Mouse (Mus musculus) hindbrain, postnatal 0 days (tissue): ENCODE results near the gene Slc9a5. TPM values are rescaled to one million over a fixed set of nuclear protein-coding genes. Genes with fewer than 3 reads are reported as not detected.

Experiments used
- ATAC-seq: fragments of 200-750 bp; cut with Nextera tagmentation; 2 replicates; pipeline ENCODE4 v1.8.0; 2017; ENCODE audit warnings: mild to moderate bottlenecking, moderate TSS enrichment, moderate library complexity
- DNase-seq: peaks from one replicate; pipeline ENCODE4 v3.0.0-alpha.2; 2015; ENCODE audit warnings: low spot score
- H3K27ac ChIP-seq: fragments of 300-500 bp; sonication (generic); 2 replicates; pipeline ENCODE4 v1.5.1; 2014; ENCODE audit warnings: mild to moderate bottlenecking
- H3K27me3 ChIP-seq: fragments of 300-500 bp; sonication (generic); 2 replicates; pipeline ENCODE4 v1.6.1; 2014; ENCODE audit warnings: low read length, mixed read lengths; ENCODE audit not compliant: insufficient read depth
- H3K36me3 ChIP-seq: fragments of 300-500 bp; sonication (generic); 2 replicates; pipeline ENCODE4 v1.6.1; 2014; ENCODE audit warnings: low read length, mixed read lengths; ENCODE audit not compliant: insufficient read depth
- H3K4me1 ChIP-seq: fragments of 300-500 bp; sonication (generic); 2 replicates; pipeline ENCODE4 v1.6.1; 2014; ENCODE audit warnings: antibody characterized with exemption, low read length, mixed read lengths; ENCODE audit not compliant: insufficient read depth
- H3K4me2 ChIP-seq: fragments of 300-500 bp; sonication (generic); 2 replicates; pipeline ENCODE4 v1.6.1; 2014; ENCODE audit warnings: low read depth, mild to moderate bottlenecking, low read length, moderate library complexity, mixed read lengths
- H3K4me3 ChIP-seq: fragments of 300-500 bp; sonication (generic); 2 replicates; pipeline ENCODE4 v1.5.1; 2014; ENCODE audit warnings: low read length
- H3K9ac ChIP-seq: fragments of 300-500 bp; sonication (generic); replicated peaks from 2 replicates; pipeline ENCODE4 v1.6.1; 2014; ENCODE audit warnings: mild to moderate bottlenecking, low read length, moderate library complexity, mixed read lengths
- H3K9me3 ChIP-seq: fragments of 300-500 bp; sonication (generic); 2 replicates; pipeline ENCODE4 v1.6.1; 2016; ENCODE audit warnings: low read length, mixed read lengths
- CTCF ChIP-seq: IDR thresholded peaks from 2 replicates; pipeline ENCODE4 v1.5.1; 2016; ENCODE audit warnings: antibody characterized with exemption, control low read depth, low read depth
- WGBS: fragments of 180-500 bp; shearing (Covaris S2); extraction: QIAGEN DNeasy Blood & Tissue Kit; methylation state at CpG from one replicate; pipeline ENCODE4 v1.1.7; 2014; 5-methylcytosine and 5-hydroxymethylcytosine counted together
- polyA plus RNA-seq: library from polyadenylated mRNA; unstranded; fragments of >200 nt; fragmentation: Nextera tagmentation; extraction: Ambion mirVana; gene quantifications from 2 replicates; pipeline ENCODE4 v1.2.1, GENCODE M21; 2015
- total RNA-seq: library from RNA; depleted of rRNA; stranded (reverse); fragments of >200 nt; gene quantifications from 2 replicates; pipeline ENCODE4 v1.2.3, GENCODE M21; 2014

Gene Slc9a5
- total and polyA plus RNA-seq, 2 experiments from 2014 or later = 10.6 to 28.6 TPM

GRCm38 (mm10) chr8:105361751-105362702 lies 13.4 kb downstream of the Slc9a5 start:
- no peak for TF ChIP-seq CTCF
- Histone ChIP-seq H3K9me3 (no peaks in the 10 kb centered on the region), H3K4me1 (no peaks in the 10 kb centered on the region), H3K4me3 (no peak overlapping the region), H3K9ac (no peak overlapping the region), H3K36me3 (peaks cover 12% of the 10 kb centered on the region; the same call in 1 of the 2 replicates), H3K27me3 (no peaks in the 10 kb centered on the region), H3K4me2 (no peak overlapping the region), H3K27ac (0 out of 2 replicates have a peak overlapping the region, but pooled peaks have one; percentile 26)
- ATAC-seq (no peak), DNase-seq (peak; percentile 30)
- WGBS = 53% methylated on average over 12 of the region's 12 CpGs

- no peak overlapping the region for H3K4me3 ChIP-seq
- peak; percentile 64 for TF ChIP-seq CTCF
- H3K27ac ChIP-seq = no peak overlapping the region
- no peaks in the 10 kb centered on the region for H3K27me3 ChIP-seq
- no peak overlapping the region for H3K4me2 ChIP-seq
- WGBS = 74% methylated on average over 2 of the region's 2 CpGs
- peak; percentile 46 for DNase-seq
- no peaks in the 10 kb centered on the region for H3K4me1 ChIP-seq
- ATAC-seq = 0 out of 2 replicates have a peak, but pooled peaks have one; percentile 55
- H3K9ac ChIP-seq = no peak overlapping the region
- peaks cover 19% of the 10 kb centered on the region for H3K36me3 ChIP-seq
- H3K9me3 ChIP-seq = no peaks in the 10 kb centered on the region
These were observed 18.5 kb downstream of the Slc9a5 start for GRCm38 (mm10) chr8:105367107-105367506.

- no peak overlapping the region for H3K27ac ChIP-seq
- no peaks in the 10 kb centered on the region for H3K27me3 ChIP-seq
- H3K36me3 ChIP-seq = peaks cover 8% of the 10 kb centered on the region; the same call in 1 of the 2 replicates
- no peak overlapping the region for H3K9ac ChIP-seq
- no peak for TF ChIP-seq CTCF
- 67% methylated on average over 9 of the region's 9 CpGs for WGBS
- DNase-seq (no peak), ATAC-seq (no peak)
- H3K9me3 ChIP-seq = no peaks in the 10 kb centered on the region
- no peak overlapping the region for H3K4me2 ChIP-seq
- no peak overlapping the region for H3K4me3 ChIP-seq
- H3K4me1 ChIP-seq = 0 out of 2 replicates have a peak, but pooled peaks cover 4% of the 10 kb centered on the region
These were observed 23.8 kb downstream of the Slc9a5 start for GRCm38 (mm10) chr8:105372473-105372872.

- peak within 1 kb of the TSS; percentile 41 for H3K4me2 ChIP-seq
- peaks cover 8% of the 10 kb centered on the region; the same call in 1 of the 2 replicates for H3K36me3 ChIP-seq
- TF ChIP-seq CTCF = no peak
- ATAC-seq (no peak), DNase-seq (no peak)
- 0 out of 2 replicates have a peak, but pooled peaks cover 4% of the 10 kb centered on the region for H3K4me1 ChIP-seq
- H3K27ac ChIP-seq = no peak within 1 kb of the TSS
- H3K9me3 ChIP-seq = no peaks in the 10 kb centered on the region
- WGBS = 53% methylated on average over 2 of the region's 2 CpGs
- peak within 1 kb of the TSS; percentile 19; the same call in 1 of the 2 replicates for H3K4me3 ChIP-seq
- no peaks in the 10 kb centered on the region for H3K27me3 ChIP-seq
- H3K9ac ChIP-seq = peak within 1 kb of the TSS; percentile 28; the same call in 1 of the 2 replicates
These were observed 24.4 kb downstream of the Slc9a5 start, which contains the start of gene Plekhg4 for GRCm38 (mm10) chr8:105373032-105373431. TSS of gene Plekhg4 (plus strand) at chr8:105373274.

DNA sequence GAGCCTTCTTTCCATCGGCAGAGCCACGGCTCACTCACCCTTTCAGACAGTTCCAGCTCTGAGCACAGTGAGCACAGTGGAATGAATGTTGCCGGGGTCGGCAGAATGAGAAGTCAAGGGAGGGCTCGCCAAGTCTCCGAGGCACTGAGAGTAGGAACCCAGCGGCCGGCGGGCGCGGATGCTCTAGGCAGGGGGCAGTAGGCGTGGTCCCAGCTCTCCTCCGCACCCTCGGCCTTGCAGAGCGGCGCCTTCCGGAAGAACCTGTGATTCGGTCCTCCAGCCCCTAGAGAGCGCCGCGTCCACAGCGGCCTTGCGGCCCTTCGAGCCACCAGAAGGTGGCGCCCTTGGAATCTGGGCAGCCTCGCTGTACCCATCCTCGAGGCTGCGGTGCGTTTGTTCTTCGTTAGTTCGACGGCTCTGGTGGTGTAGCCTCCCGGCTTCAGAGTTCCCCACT lies 25.9 kb downstream of the Slc9a5 start:
- Histone ChIP-seq H3K27me3 (no peaks in the 10 kb centered on the region), H3K27ac (no peak overlapping the region), H3K4me1 (peaks cover 10% of the 10 kb centered on the region; the same call in 1 of the 2 replicates), H3K9me3 (no peaks in the 10 kb centered on the region), H3K4me2 (peak overlapping the region; percentile 41), H3K9ac (peak overlapping the region; percentile 28; the same call in 1 of the 2 replicates), H3K4me3 (peak overlapping the region; percentile 19), H3K36me3 (no peaks in the 10 kb centered on the region)
- 26% methylated on average over 33 of the region's 33 CpGs for WGBS
- DNase-seq = peak; percentile 63
- peak; percentile 77 for TF ChIP-seq CTCF
- peak; percentile 49 for ATAC-seq

- Histone ChIP-seq H3K27me3 (no peaks in the 10 kb centered on the region), H3K9ac (no peak overlapping the region), H3K9me3 (no peaks in the 10 kb centered on the region), H3K4me2 (no peak overlapping the region), H3K36me3 (no peaks in the 10 kb centered on the region), H3K27ac (no peak overlapping the region; the same call in 1 of the 2 replicates), H3K4me3 (no peak overlapping the region), H3K4me1 (peaks cover 10% of the 10 kb centered on the region; the same call in 1 of the 2 replicates)
- DNase-seq = peak; percentile 68
- no peak for TF ChIP-seq CTCF
- ATAC-seq = peak; percentile 48
- 38% methylated on average over 19 of the region's 19 CpGs for WGBS
These were observed 30.0 kb downstream of the Slc9a5 start for GRCm38 (mm10) chr8:105378673-105379072.
